Mouse (Mus musculus): ENCODE data around the gene Oaz2. TPM values are rescaled to one million over a fixed set of nuclear protein-coding genes. Genes with fewer than 3 reads are reported as not detected.

Gene Oaz2
- total RNA-seq, 1 experiment, result 51.5 TPM

DNA sequence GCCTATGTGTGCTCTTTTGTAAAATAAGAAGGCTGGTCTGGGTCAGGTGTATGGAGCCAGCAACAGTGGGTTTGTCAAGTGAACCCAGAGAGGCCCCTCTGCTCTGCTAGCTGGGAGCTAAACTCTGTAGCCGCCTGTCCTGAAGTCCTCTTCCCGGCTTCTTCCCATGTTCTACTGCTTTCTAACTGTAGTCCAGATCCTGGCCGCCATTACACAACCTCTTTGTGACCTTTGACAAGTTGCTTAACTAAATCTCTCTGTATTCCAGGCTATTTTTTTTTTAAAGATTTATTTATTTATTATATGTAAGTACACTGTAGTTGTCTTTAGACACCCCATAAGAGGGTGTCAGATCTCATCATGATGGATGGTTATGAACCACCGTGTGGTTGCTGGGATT lies 14.1 kb upstream of the Oaz2 start:
- in situ Hi-C loops (cut with MboI; ENCODE audit: low sequenced_read_pairs in 2 of 2, unreplicated experiment in 2 of 2), result no loop called here
- H3K9ac ChIP-seq (ENCODE audit: insufficient read depth, low read depth, low read length, poor library complexity, severe bottlenecking), result no peak overlapping the region
- DNase-seq (ENCODE audit: low read depth, low spot score), result no peak
- no peaks in the 10 kb centered on the region for H3K9me3 ChIP-seq (ENCODE audit: control insufficient read depth, insufficient read depth, low read depth, low read length)
- TF ChIP-seq CHD2 (IDR thresholded peaks at IDR 0.05; ENCODE audit: low read depth, low read length), result no peak
- no peak for TF ChIP-seq ZC3H11A (IDR thresholded peaks at IDR 0.05; ENCODE audit: borderline replicate concordance, low read depth, low read length)
- no peak for TF ChIP-seq MAFK (IDR thresholded peaks at IDR 0.05; ENCODE audit: insufficient read depth, low read depth, low read length)
- no peak for TF ChIP-seq HCFC1 (IDR thresholded peaks at IDR 0.05; ENCODE audit: borderline replicate concordance, insufficient read depth, low read length)
- no peak for TF ChIP-seq ZNF384 (IDR thresholded peaks at IDR 0.05; ENCODE audit: low read depth, low read length)
- H3K4me3 ChIP-seq (ENCODE audit: insufficient read depth in 1 of 2, low read depth in 1 of 2, low read length in 2 of 2, poor library complexity in 1 of 2, severe bottlenecking in 1 of 2), result no peak overlapping the region
- H3K27ac ChIP-seq (ENCODE audit: insufficient read depth, low read depth, low read length, poor library complexity, severe bottlenecking), result no peak overlapping the region
- peaks cover 0 to 8% of the 10 kb centered on the region in 2 experiments; a peak in 1 of 4 replicates for H3K4me1 ChIP-seq (ENCODE audit: control insufficient read depth in 2 of 2, insufficient read depth in 2 of 2, low read length in 2 of 2, poor library complexity in 1 of 2)
- H3K36me3 ChIP-seq (ENCODE audit: control insufficient read depth, insufficient read depth, low read length, poor library complexity, severe bottlenecking), result peaks cover 38% of the 10 kb centered on the region

DNA sequence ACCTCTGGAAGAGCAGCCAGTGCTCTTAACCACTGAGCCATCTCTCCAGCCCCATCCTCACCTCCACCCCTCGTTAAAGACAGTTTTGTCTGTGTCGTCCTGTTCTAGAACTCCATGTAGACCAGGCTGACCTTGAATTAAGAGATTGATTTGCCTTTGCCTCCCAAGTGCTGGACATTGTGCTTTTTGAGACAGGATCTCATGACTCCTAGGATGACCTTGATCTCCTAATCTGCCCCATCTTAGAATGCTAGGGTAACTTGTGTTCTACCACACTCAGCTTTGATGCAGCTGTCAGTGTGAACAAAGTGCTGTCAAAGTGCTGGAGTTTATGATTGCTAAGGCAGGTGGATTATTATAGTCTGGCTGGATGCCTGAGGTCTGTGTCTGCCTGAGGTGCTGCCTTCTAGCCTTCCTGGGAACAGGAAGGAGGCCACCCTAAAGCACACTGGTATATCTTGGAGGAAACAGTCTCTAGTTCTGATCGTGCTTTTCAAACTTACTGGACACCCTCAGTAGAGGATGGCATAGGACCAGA lies 13.0 kb upstream of the Oaz2 start:
- Histone ChIP-seq H3K27ac (ENCODE audit: insufficient read depth, low read depth, low read length, poor library complexity, severe bottlenecking) (no peak overlapping the region), H3K36me3 (ENCODE audit: control insufficient read depth, insufficient read depth, low read length, poor library complexity, severe bottlenecking) (peaks cover 45% of the 10 kb centered on the region), H3K9ac (ENCODE audit: insufficient read depth, low read depth, low read length, poor library complexity, severe bottlenecking) (no peak overlapping the region), H3K9me3 (ENCODE audit: control insufficient read depth, insufficient read depth, low read depth, low read length) (no peaks in the 10 kb centered on the region), H3K4me3 (ENCODE audit: insufficient read depth in 1 of 2, low read depth in 1 of 2, low read length in 2 of 2, poor library complexity in 1 of 2, severe bottlenecking in 1 of 2) (no peak overlapping the region), H3K4me1 (ENCODE audit: control insufficient read depth in 2 of 2, insufficient read depth in 2 of 2, low read length in 2 of 2, poor library complexity in 1 of 2) (peaks cover 0 to 9% of the 10 kb centered on the region in 2 experiments; a peak in 1 of 4 replicates)
- in situ Hi-C loops (cut with MboI; ENCODE audit: low sequenced_read_pairs in 2 of 2, unreplicated experiment in 2 of 2), result no loop called here
- no peak for TF ChIP-seq ZNF384 (IDR thresholded peaks at IDR 0.05; ENCODE audit: low read depth, low read length)
- TF ChIP-seq ZC3H11A (IDR thresholded peaks at IDR 0.05; ENCODE audit: borderline replicate concordance, low read depth, low read length), result no peak
- TF ChIP-seq CHD2 (IDR thresholded peaks at IDR 0.05; ENCODE audit: low read depth, low read length), result no peak
- TF ChIP-seq MAFK (IDR thresholded peaks at IDR 0.05; ENCODE audit: insufficient read depth, low read depth, low read length), result no peak
- no peak for DNase-seq (ENCODE audit: low read depth, low spot score)

DNA sequence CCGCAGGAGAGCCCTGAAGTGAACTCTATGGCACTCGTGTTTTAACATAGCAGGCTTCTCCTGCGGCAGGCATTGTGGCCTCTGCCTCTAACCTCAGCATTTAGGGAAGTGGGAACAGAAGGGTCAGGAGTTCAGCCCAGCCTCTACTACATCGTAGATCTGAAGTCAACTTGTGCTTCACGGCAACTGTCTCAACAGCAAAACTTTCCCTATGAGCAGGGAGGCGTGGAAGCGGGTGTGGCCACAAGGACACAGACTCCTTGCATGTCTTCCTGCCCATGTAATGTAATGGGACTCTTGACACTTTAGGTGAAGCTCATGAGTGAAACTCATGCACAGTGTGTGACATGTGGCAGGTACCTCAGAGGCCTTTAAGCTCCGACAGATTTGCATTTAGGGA lies 12.3 kb upstream of the Oaz2 start:
- no peak overlapping the region for H3K9ac ChIP-seq (ENCODE audit: insufficient read depth, low read depth, low read length, poor library complexity, severe bottlenecking)
- H3K4me3 ChIP-seq (ENCODE audit: insufficient read depth in 1 of 2, low read depth in 1 of 2, low read length in 2 of 2, poor library complexity in 1 of 2, severe bottlenecking in 1 of 2), result no peak overlapping the region
- H3K9me3 ChIP-seq (ENCODE audit: control insufficient read depth, insufficient read depth, low read depth, low read length), result no peaks in the 10 kb centered on the region
- peaks cover 43% of the 10 kb centered on the region for H3K36me3 ChIP-seq (ENCODE audit: control insufficient read depth, insufficient read depth, low read length, poor library complexity, severe bottlenecking)
- no peak overlapping the region for H3K27ac ChIP-seq (ENCODE audit: insufficient read depth, low read depth, low read length, poor library complexity, severe bottlenecking)
- TF ChIP-seq CHD2 (IDR thresholded peaks at IDR 0.05; ENCODE audit: low read depth, low read length), result no peak
- TF ChIP-seq ZNF384 (IDR thresholded peaks at IDR 0.05; ENCODE audit: low read depth, low read length), result no peak
- TF ChIP-seq ZC3H11A (IDR thresholded peaks at IDR 0.05; ENCODE audit: borderline replicate concordance, low read depth, low read length), result no peak
- TF ChIP-seq MAFK (IDR thresholded peaks at IDR 0.05; ENCODE audit: insufficient read depth, low read depth, low read length), result no peak
- no peak for TF ChIP-seq HCFC1 (IDR thresholded peaks at IDR 0.05; ENCODE audit: borderline replicate concordance, insufficient read depth, low read length)
- in situ Hi-C loops (cut with MboI; ENCODE audit: low sequenced_read_pairs in 2 of 2, unreplicated experiment in 2 of 2), result no loop called here
- no peak for DNase-seq (ENCODE audit: low read depth, low spot score)
- H3K4me1 ChIP-seq (ENCODE audit: control insufficient read depth in 2 of 2, insufficient read depth in 2 of 2, low read length in 2 of 2, poor library complexity in 1 of 2), result peaks cover 0 to 6% of the 10 kb centered on the region in 2 experiments; a peak in 1 of 4 replicates

DNA sequence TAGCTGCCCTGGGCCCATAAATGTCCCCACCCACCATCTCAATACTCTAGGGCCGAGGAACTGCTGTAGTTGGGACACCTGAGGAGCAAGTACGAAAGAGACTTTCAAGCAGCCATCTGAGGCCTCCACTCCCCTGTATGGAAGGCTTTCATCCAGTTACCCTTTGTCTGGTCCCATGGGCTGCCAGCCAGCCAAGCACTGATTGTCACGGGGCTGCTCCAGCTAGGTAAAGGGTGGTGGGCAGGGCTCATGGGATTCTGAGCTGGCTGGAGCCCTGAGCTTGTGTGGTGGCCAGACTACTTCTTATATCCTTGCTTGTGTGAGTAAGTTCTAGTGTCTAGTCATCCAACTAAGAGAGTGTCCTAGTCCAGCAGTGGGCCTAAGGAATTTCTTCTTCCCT lies 10.6 kb upstream of the Oaz2 start:
- H3K36me3 ChIP-seq (ENCODE audit: control insufficient read depth, insufficient read depth, low read length, poor library complexity, severe bottlenecking), result peaks cover 42% of the 10 kb centered on the region
- peaks cover 0 to 8% of the 10 kb centered on the region in 2 experiments; a peak in 1 of 4 replicates for H3K4me1 ChIP-seq (ENCODE audit: control insufficient read depth in 2 of 2, insufficient read depth in 2 of 2, low read length in 2 of 2, poor library complexity in 1 of 2)
- H3K4me3 ChIP-seq (ENCODE audit: insufficient read depth in 1 of 2, low read depth in 1 of 2, low read length in 2 of 2, poor library complexity in 1 of 2, severe bottlenecking in 1 of 2), result no peak overlapping the region
- no peak overlapping the region for H3K9ac ChIP-seq (ENCODE audit: insufficient read depth, low read depth, low read length, poor library complexity, severe bottlenecking)
- in situ Hi-C loops (cut with MboI; ENCODE audit: low sequenced_read_pairs in 2 of 2, unreplicated experiment in 2 of 2), result no loop called here
- no peak for DNase-seq (ENCODE audit: low read depth, low spot score)
- TF ChIP-seq ZC3H11A (IDR thresholded peaks at IDR 0.05; ENCODE audit: borderline replicate concordance, low read depth, low read length) (no peak), CHD2 (IDR thresholded peaks at IDR 0.05; ENCODE audit: low read depth, low read length) (no peak), MAFK (IDR thresholded peaks at IDR 0.05; ENCODE audit: insufficient read depth, low read depth, low read length) (no peak), ZNF384 (IDR thresholded peaks at IDR 0.05; ENCODE audit: low read depth, low read length) (no peak), HCFC1 (IDR thresholded peaks at IDR 0.05; ENCODE audit: borderline replicate concordance, insufficient read depth, low read length) (no peak)
- no peaks in the 10 kb centered on the region for H3K9me3 ChIP-seq (ENCODE audit: control insufficient read depth, insufficient read depth, low read depth, low read length)
- no peak overlapping the region for H3K27ac ChIP-seq (ENCODE audit: insufficient read depth, low read depth, low read length, poor library complexity, severe bottlenecking)
